Mouse (Mus musculus) forebrain, embryonic 10.5 days (tissue): Measurements from ENCODE around the gene Myrip. TPM values are rescaled to one million over a fixed set of nuclear protein-coding genes. Genes with fewer than 3 reads are reported as not detected.
"Not testable (repeated sequence)": the region's sequence is repeated elsewhere in the genome, so short reads cannot be mapped to it uniquely, and the experiment has no call there.

Experiments
- DNase-seq: peaks from one replicate; pipeline ENCODE4 v3.0.0-alpha.2; 2017; ENCODE audit warnings: low spot score; ENCODE audit errors: extremely low spot score
- H3K27ac ChIP-seq: fragments of 300-500 bp; sonication (generic); 2 replicates; pipeline ENCODE4 v1.5.1; 2016; ENCODE audit warnings: mild to moderate bottlenecking
- H3K27me3 ChIP-seq: fragments of 300-500 bp; sonication (generic); 2 replicates; pipeline ENCODE4 v1.6.1; 2016; ENCODE audit warnings: mild to moderate bottlenecking; ENCODE audit not compliant: poor library complexity, severe bottlenecking
- H3K36me3 ChIP-seq: fragments of 300-500 bp; sonication (generic); replicated peaks from 2 replicates; pipeline ENCODE4 v1.6.1; 2016; ENCODE audit warnings: mild to moderate bottlenecking, moderate library complexity
- H3K4me1 ChIP-seq: fragments of 300-500 bp; sonication (generic); 2 replicates; pipeline ENCODE4 v1.6.1; 2016
- H3K4me3 ChIP-seq: fragments of 300-500 bp; sonication (generic); 2 replicates; pipeline ENCODE4 v1.5.1; 2016; ENCODE audit warnings: mild to moderate bottlenecking, moderate library complexity
- H3K9me3 ChIP-seq: fragments of 300-500 bp; sonication (generic); 2 replicates; pipeline ENCODE4 v1.6.1; 2016; ENCODE audit warnings: mild to moderate bottlenecking, moderate library complexity
- WGBS: fragments of 180-500 bp; shearing (Covaris S2); methylation state at CpG from one replicate; pipeline ENCODE4 v1.1.7; 2016; 5-methylcytosine and 5-hydroxymethylcytosine counted together
- polyA plus RNA-seq: library from polyadenylated mRNA; unstranded; fragments of >200 nt; fragmentation: Nextera tagmentation; extraction: Ambion mirVana; gene quantifications from 2 replicates; pipeline ENCODE4 v1.2.1, GENCODE M21; 2016

The Myrip gene
- 0.09 and 0.29 TPM in 2 replicates for polyA plus RNA-seq

- H3K27ac ChIP-seq, H3K36me3 ChIP-seq, H3K4me3 ChIP-seq, DNase-seq: not testable (repeated sequence)
- H3K4me1 ChIP-seq, result peaks cover 21% of the 10 kb centered on the region
- peaks cover 48% of the 10 kb centered on the region for H3K27me3 ChIP-seq
- peaks cover 10% of the 10 kb centered on the region for H3K9me3 ChIP-seq
- 71% methylated on average over 1 of the region's 1 CpGs for WGBS
Measured at GRCm38 (mm10) chr9:120301213-120301612, at the start of gene Myrip. TSS of gene Myrip (plus strand) at chr9:120301513.

GRCm38 (mm10) chr9:120259805-120260204 is 41.5 kb upstream of the Myrip start:
- 89% methylated on average over 8 of the region's 8 CpGs for WGBS
- no peaks in the 10 kb centered on the region for H3K27me3 ChIP-seq
- H3K36me3 ChIP-seq, result no peaks in the 10 kb centered on the region
- H3K4me3 ChIP-seq, result no peak overlapping the region
- no peaks in the 10 kb centered on the region for H3K9me3 ChIP-seq
- no peak for DNase-seq
- H3K4me1 ChIP-seq, result no peaks in the 10 kb centered on the region
- H3K27ac ChIP-seq, result no peak overlapping the region

GRCm38 (mm10) chr9:120263994-120264393 is 37.3 kb upstream of the Myrip start:
- Histone ChIP-seq H3K9me3 (no peaks in the 10 kb centered on the region), H3K27me3 (no peaks in the 10 kb centered on the region), H3K36me3 (no peaks in the 10 kb centered on the region), H3K27ac (no peak overlapping the region), H3K4me3 (no peak overlapping the region), H3K4me1 (no peaks in the 10 kb centered on the region)
- DNase-seq, result no peak
- 71% methylated on average over 5 of the region's 5 CpGs for WGBS

GRCm38 (mm10) chr9:120273083-120273482 is 28.2 kb upstream of the Myrip start:
- Histone ChIP-seq H3K4me3 (no peak overlapping the region), H3K9me3 (no peaks in the 10 kb centered on the region), H3K4me1 (no peaks in the 10 kb centered on the region), H3K27me3 (no peaks in the 10 kb centered on the region), H3K36me3 (no peaks in the 10 kb centered on the region), H3K27ac (no peak overlapping the region)
- DNase-seq, result no peak
- WGBS, result 85% methylated on average over 8 of the region's 8 CpGs

GRCm38 (mm10) chr9:120275226-120275625 is 26.1 kb upstream of the Myrip start:
- Histone ChIP-seq H3K27ac (no peak overlapping the region), H3K4me1 (no peaks in the 10 kb centered on the region), H3K36me3 (no peaks in the 10 kb centered on the region), H3K4me3 (no peak overlapping the region), H3K9me3 (no peaks in the 10 kb centered on the region), H3K27me3 (no peaks in the 10 kb centered on the region)
- 87% methylated on average over 7 of the region's 7 CpGs for WGBS
- DNase-seq, result no peak

GRCm38 (mm10) chr9:120281147-120281546 is 20.2 kb upstream of the Myrip start:
- Histone ChIP-seq H3K36me3 (no peaks in the 10 kb centered on the region), H3K4me3 (no peak overlapping the region), H3K27me3 (no peaks in the 10 kb centered on the region), H3K4me1 (no peaks in the 10 kb centered on the region), H3K9me3 (no peaks in the 10 kb centered on the region), H3K27ac (no peak overlapping the region)
- 94% methylated on average over 12 of the region's 12 CpGs for WGBS
- DNase-seq, result no peak

- 87% methylated on average over 9 of the region's 9 CpGs for WGBS
- Histone ChIP-seq H3K4me1 (no peaks in the 10 kb centered on the region), H3K36me3 (no peaks in the 10 kb centered on the region), H3K9me3 (no peaks in the 10 kb centered on the region), H3K27me3 (no peaks in the 10 kb centered on the region), H3K4me3 (no peak overlapping the region), H3K27ac (no peak overlapping the region)
- no peak for DNase-seq
Measured at GRCm38 (mm10) chr9:120282461-120283047, 18.8 kb upstream of the Myrip start.

- Histone ChIP-seq H3K4me1 (no peaks in the 10 kb centered on the region), H3K36me3 (no peaks in the 10 kb centered on the region), H3K4me3 (no peak overlapping the region), H3K27ac (no peak overlapping the region), H3K27me3 (no peaks in the 10 kb centered on the region), H3K9me3 (no peaks in the 10 kb centered on the region)
- no peak for DNase-seq
- 92% methylated on average over 12 of the region's 12 CpGs for WGBS
Measured at GRCm38 (mm10) chr9:120283556-120283955, 17.8 kb upstream of the Myrip start.

GRCm38 (mm10) chr9:120288011-120288410 is 13.3 kb upstream of the Myrip start:
- no peak overlapping the region for H3K4me3 ChIP-seq
- H3K36me3 ChIP-seq, result no peaks in the 10 kb centered on the region
- 23% methylated on average over 3 of the region's 3 CpGs for WGBS
- no peak overlapping the region for H3K27ac ChIP-seq
- no peaks in the 10 kb centered on the region for H3K27me3 ChIP-seq
- H3K4me1 ChIP-seq, result 0 out of 2 replicates have a peak, but pooled peaks cover 5% of the 10 kb centered on the region
- DNase-seq, result no peak
- H3K9me3 ChIP-seq, result no peaks in the 10 kb centered on the region

GRCm38 (mm10) chr9:120290375-120290774 is 10.9 kb upstream of the Myrip start:
- H3K27me3 ChIP-seq, result no peaks in the 10 kb centered on the region
- H3K4me3 ChIP-seq, result no peak overlapping the region
- H3K27ac ChIP-seq, result no peak overlapping the region
- no peaks in the 10 kb centered on the region for H3K36me3 ChIP-seq
- H3K9me3 ChIP-seq, result no peaks in the 10 kb centered on the region
- DNase-seq, result no peak
- H3K4me1 ChIP-seq, result peaks cover 5% of the 10 kb centered on the region; the same call in 1 of the 2 replicates
- WGBS, result 86% methylated on average over 2 of the region's 2 CpGs

- no peak overlapping the region for H3K27ac ChIP-seq
- H3K4me3 ChIP-seq, result no peak overlapping the region
- peaks cover 5% of the 10 kb centered on the region; the same call in 1 of the 2 replicates for H3K4me1 ChIP-seq
- DNase-seq, result no peak
- no peaks in the 10 kb centered on the region for H3K9me3 ChIP-seq
- WGBS, result 71% methylated on average over 5 of the region's 5 CpGs
- H3K27me3 ChIP-seq, result no peaks in the 10 kb centered on the region
- no peaks in the 10 kb centered on the region for H3K36me3 ChIP-seq
Measured at GRCm38 (mm10) chr9:120292488-120292887, 8.8 kb upstream of the Myrip start.

GRCm38 (mm10) chr9:120295527-120295926 is 5.8 kb upstream of the Myrip start:
- Histone ChIP-seq H3K9me3 (no peaks in the 10 kb centered on the region), H3K27me3 (no peaks in the 10 kb centered on the region), H3K27ac (no peak overlapping the region), H3K4me1 (peaks cover 5% of the 10 kb centered on the region; the same call in 1 of the 2 replicates), H3K4me3 (no peak overlapping the region), H3K36me3 (no peaks in the 10 kb centered on the region)
- DNase-seq, result no peak
- WGBS, result 83% methylated on average over 5 of the region's 5 CpGs

GRCm38 (mm10) chr9:120296938-120297337 is 4.4 kb upstream of the Myrip start:
- Histone ChIP-seq H3K27ac (no peak overlapping the region), H3K9me3 (peaks cover 4% of the 10 kb centered on the region), H3K4me3 (no peak overlapping the region), H3K4me1 (peaks cover 4% of the 10 kb centered on the region; the same call in 1 of the 2 replicates), H3K36me3 (no peaks in the 10 kb centered on the region), H3K27me3 (peaks cover 6% of the 10 kb centered on the region)
- WGBS, result 94% methylated on average over 1 of the region's 1 CpGs
- no peak for DNase-seq

- H3K27ac ChIP-seq, result no peak overlapping the region
- DNase-seq, result no peak
- H3K4me3 ChIP-seq, result no peak overlapping the region
- peaks cover 17% of the 10 kb centered on the region for H3K4me1 ChIP-seq
- no peaks in the 10 kb centered on the region for H3K36me3 ChIP-seq
- peaks cover 31% of the 10 kb centered on the region for H3K27me3 ChIP-seq
- peaks cover 10% of the 10 kb centered on the region for H3K9me3 ChIP-seq
- WGBS, result 69% methylated on average over 2 of the region's 2 CpGs
Measured at GRCm38 (mm10) chr9:120299429-120299828, 1.9 kb upstream of the Myrip start.
